Comparison of ENCODE assay signal across 19 mouse cellular contexts in genomic region chr8:124668798-124669197, GRCm38 (mm10). TPM values are rescaled to one million over a fixed set of nuclear protein-coding genes. Genes with fewer than 3 reads are reported as not detected.
DNase-seq lines count a peak whose midpoint lies in the region; ATAC-seq lines count a peak whose summit lies in the region.
"Had no signal": no experiment of that assay in that cellular context is flagged by ENCODE, and none has a peak within 500 bp of the region (broad histone marks: within the 10 kb centered on the region; RNA-seq: fewer than 3 reads in every experiment).

No protein-coding gene starts in this region.

- H3K4me2 ChIP-seq in hindbrain, embryonic 13.5 days = no peak overlapping the region
- no peak overlapping the region for H3K4me2 ChIP-seq in hindbrain, embryonic 14.5 days (replicated peaks)
- H3K4me2 ChIP-seq: heart, embryonic 11.5 days; midbrain, embryonic 11.5 days had no signal

- peaks cover under 1% of the 10 kb centered on the region; the same call in 1 of the 2 replicates for H3K4me1 ChIP-seq in hindbrain, embryonic 13.5 days (replicated peaks)
- peaks cover under 1% of the 10 kb centered on the region for H3K4me1 ChIP-seq in hindbrain, embryonic 14.5 days (replicated peaks; ENCODE audit: control insufficient read depth, insufficient read depth, low read length)

- peaks cover 32% of the 10 kb centered on the region for H3K36me3 ChIP-seq in hindbrain, embryonic 13.5 days
- H3K36me3 ChIP-seq in hindbrain, embryonic 14.5 days (replicated peaks; ENCODE audit: control insufficient read depth, insufficient read depth) = peaks cover 34% of the 10 kb centered on the region

- no peaks in the 10 kb centered on the region for H3K27me3 ChIP-seq in hindbrain, embryonic 13.5 days
- H3K27me3 ChIP-seq in hindbrain, embryonic 14.5 days (ENCODE audit: control insufficient read depth, insufficient read depth, low read length) = no peaks in the 10 kb centered on the region

- H3K4me3 ChIP-seq in hindbrain, embryonic 13.5 days = no peak overlapping the region
- H3K4me3 ChIP-seq in hindbrain, embryonic 14.5 days (replicated peaks; ENCODE audit: low read length) = no peak overlapping the region
- H3K4me3 ChIP-seq: forebrain, embryonic 10.5 days; limb, embryonic 10.5 days had no signal

- no peak overlapping the region for H3K27ac ChIP-seq in hindbrain, embryonic 13.5 days
- H3K27ac ChIP-seq in hindbrain, embryonic 14.5 days = no peak overlapping the region
- H3K27ac ChIP-seq: forebrain, embryonic 10.5 days; limb, embryonic 10.5 days had no signal

- 73% methylated on average over 3 of the region's 3 CpGs for WGBS in hindbrain, embryonic 13.5 days
- WGBS in hindbrain, embryonic 14.5 days = 69% methylated on average over 3 of the region's 3 CpGs

- no peaks in the 10 kb centered on the region for H3K9me3 ChIP-seq in hindbrain, embryonic 13.5 days
- no peaks in the 10 kb centered on the region for H3K9me3 ChIP-seq in hindbrain, embryonic 14.5 days (ENCODE audit: control insufficient read depth, low read length)
- H3K9me3 ChIP-seq: forebrain, embryonic 10.5 days; limb, embryonic 10.5 days had no signal

- ATAC-seq in hindbrain, embryonic 13.5 days (ENCODE audit: low FRiP score) = no peak
- ATAC-seq in hindbrain, embryonic 14.5 days (ENCODE audit: low FRiP score) = no peak
- ATAC-seq in activated CD4-positive, CD25-positive, alpha-beta regulatory T cell, adult 4 months = no peak
- ATAC-seq: forebrain, embryonic 16.5 days had no signal

- 0 out of 2 replicates have a peak overlapping the region, but pooled peaks have one; percentile 2 for H3K9ac ChIP-seq in hindbrain, embryonic 13.5 days
- H3K9ac ChIP-seq in hindbrain, embryonic 14.5 days = no peak overlapping the region

- no peak for DNase-seq in hindbrain, embryonic 14.5 days (ENCODE audit: low spot score)
- DNase-seq in retina, postnatal 1 day = peak; percentile 35
- no peak for DNase-seq in retina, embryonic 14.5 days (ENCODE audit: low spot score)
- peak; percentile 47 for DNase-seq in adrenal gland, postnatal 25 days
- no peak for DNase-seq in B cell, adult 2 months
- DNase-seq: cerebellum, adult 9-10 months; kidney, adult 2 months; kidney, postnatal 10 days; liver; lung, postnatal 14 days; right cerebral cortex, postnatal 25 days; thymus, postnatal 25 days had no signal

RNA-seq across cellular contexts. Expression of gene 2310022B05Rik, which starts 5.6 kb away (rescaled TPM):
- polyA plus RNA-seq in hindbrain, embryonic 13.5 days (2015; fragmentation: Nextera tagmentation; extraction: Ambion mirVana) = 18.4 and 19.1 TPM in 2 replicates
- 26.6 and 27.3 TPM in 2 replicates for polyA plus RNA-seq in hindbrain, embryonic 14.5 days (2014; fragmentation: Nextera tagmentation; extraction: Ambion mirVana)
- 41.0 and 46.1 TPM in 2 replicates for total RNA-seq in adrenal gland, postnatal 25 days (2021)
- polyA plus RNA-seq in activated CD4-positive, CD25-positive, alpha-beta regulatory T cell, adult 4 months (2017; shearing (Covaris generic)) = 1 to 10 TPM in 1 of 2 experiments, under 1 TPM in 1; 0.82 to 1.3 TPM

RNA-seq across cellular contexts. Expression of gene Ttc13, which starts 53.0 kb away (rescaled TPM):
- polyA plus RNA-seq in hindbrain, embryonic 13.5 days (2015; fragmentation: Nextera tagmentation; extraction: Ambion mirVana) = 58.6 and 61.6 TPM in 2 replicates
- 71.1 and 74.3 TPM in 2 replicates for polyA plus RNA-seq in hindbrain, embryonic 14.5 days (2014; fragmentation: Nextera tagmentation; extraction: Ambion mirVana)
- 44.7 and 55.0 TPM in 2 replicates for total RNA-seq in adrenal gland, postnatal 25 days (2021)
- polyA plus RNA-seq in activated CD4-positive, CD25-positive, alpha-beta regulatory T cell, adult 4 months (2017; shearing (Covaris generic)) = 10 to 100 TPM; 31.1 to 42.0 TPM

RNA-seq across cellular contexts. Expression of gene Arv1, which starts 53.1 kb away (rescaled TPM):
- 32.8 and 33.3 TPM in 2 replicates for polyA plus RNA-seq in hindbrain, embryonic 13.5 days (2015; fragmentation: Nextera tagmentation; extraction: Ambion mirVana)
- polyA plus RNA-seq in hindbrain, embryonic 14.5 days (2014; fragmentation: Nextera tagmentation; extraction: Ambion mirVana) = 32.0 and 32.7 TPM in 2 replicates
- total RNA-seq in adrenal gland, postnatal 25 days (2021) = 13.8 and 14.6 TPM in 2 replicates
- 10 to 100 TPM; 19.8 to 21.9 TPM for polyA plus RNA-seq in activated CD4-positive, CD25-positive, alpha-beta regulatory T cell, adult 4 months (2017; shearing (Covaris generic))

Comparison
In these comparisons a context has a peak if more than half of its experiments do, and no peak if none do; other contexts are left out.
1. DNase-seq: peak in retina, postnatal 1 day (single experiment) and adrenal gland, postnatal 25 days (single experiment); none in hindbrain, embryonic 14.5 days (single experiment), retina, embryonic 14.5 days (single experiment) and B cell, adult 2 months (0 of 2).